Comparison of ENCODE assay signal across 15 mouse cellular contexts in the genomic region with DNA sequence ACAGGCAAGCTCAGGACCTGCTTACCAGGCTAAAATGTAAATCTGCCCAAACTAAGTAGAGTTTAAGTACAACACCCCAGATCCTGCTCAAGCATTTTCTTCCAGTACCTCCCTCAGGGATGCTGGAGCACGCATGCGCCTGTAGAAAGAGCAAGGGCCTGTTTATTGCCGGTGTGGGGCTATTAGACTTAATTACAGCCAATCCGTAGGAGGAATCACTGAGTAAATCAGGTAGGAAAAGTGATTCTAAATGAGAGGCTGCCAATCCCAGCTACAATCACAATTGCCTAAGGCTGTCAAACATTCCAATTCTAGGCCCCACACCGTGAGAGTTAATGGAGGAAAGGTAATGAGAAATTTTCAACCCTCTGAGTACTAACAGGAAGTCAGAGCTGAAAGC. TPM values are rescaled to one million over a fixed set of nuclear protein-coding genes. Genes with fewer than 3 reads are reported as not detected.
DNase-seq lines count a peak whose midpoint lies in the region; ATAC-seq and TF ChIP-seq lines count a peak whose summit lies in the region.
"Had no signal": no experiment of that assay in that cellular context is flagged by ENCODE, and none has a peak within 500 bp of the region (broad histone marks: within the 10 kb centered on the region; RNA-seq: fewer than 3 reads in every experiment).

No protein-coding gene starts in this region.

- intact Hi-C loops in gastrocnemius, postnatal 36 days (cut with DNase I), result no loop called here

- H3K4me1 ChIP-seq in midbrain, postnatal 0 days (ENCODE audit: insufficient read depth, low read length), result no peaks in the 10 kb centered on the region
- no peaks in the 10 kb centered on the region for H3K4me1 ChIP-seq in midbrain, embryonic 13.5 days (replicated peaks)
- no peaks in the 10 kb centered on the region for H3K4me1 ChIP-seq in lung, adult 2 months (ENCODE audit: control insufficient read depth, insufficient read depth, low read length)
- H3K4me1 ChIP-seq: forebrain, embryonic 12.5 days had no signal

- TF ChIP-seq CTCF in midbrain, postnatal 0 days (IDR thresholded peaks at IDR 0.05), result no peak
- no peak for TF ChIP-seq CTCF in lung, adult 2 months (IDR thresholded peaks at IDR 0.05; ENCODE audit: insufficient read depth, low read length)

- peaks cover 21% of the 10 kb centered on the region for H3K36me3 ChIP-seq in midbrain, postnatal 0 days (ENCODE audit: insufficient read depth, low read length)
- peaks cover 56% of the 10 kb centered on the region for H3K36me3 ChIP-seq in midbrain, embryonic 13.5 days

- peak; percentile 49 for DNase-seq in midbrain, postnatal 0 days (ENCODE audit: low spot score)
- peak; percentile 65 for DNase-seq in kidney, adult 9 months
- DNase-seq in kidney, postnatal 4 days, result peak; percentile 21 to 51
- no peak for DNase-seq in left cerebral cortex, adult 9 months (ENCODE audit: low spot score in 2 of 2)
- DNase-seq in gastrocnemius, postnatal 36 days, result no peak
- no peak for DNase-seq in lung, adult 2 months
- DNase-seq: adrenal gland, adult 2 months; cerebellum, adult 2 months; heart, adult 11 months; midbrain, embryonic 14.5 days; thymus, adult 2 months had no signal

- H3K9ac ChIP-seq in midbrain, postnatal 0 days (replicated peaks; ENCODE audit: low read length, poor library complexity, severe bottlenecking), result no peak overlapping the region
- no peak overlapping the region for H3K9ac ChIP-seq in midbrain, embryonic 13.5 days (replicated peaks)
- H3K9ac ChIP-seq: forebrain, embryonic 12.5 days; liver, embryonic 14.5 days had no signal

- H3K4me2 ChIP-seq in midbrain, postnatal 0 days (ENCODE audit: low read depth, low read length, poor library complexity, severe bottlenecking), result no peak overlapping the region
- H3K4me2 ChIP-seq in midbrain, embryonic 13.5 days (replicated peaks), result no peak overlapping the region
- H3K4me2 ChIP-seq: forebrain, embryonic 12.5 days had no signal

- no peak overlapping the region for H3K4me3 ChIP-seq in midbrain, postnatal 0 days (ENCODE audit: low read depth, low read length)
- H3K4me3 ChIP-seq in midbrain, embryonic 13.5 days (replicated peaks), result no peak overlapping the region
- no peak overlapping the region for H3K4me3 ChIP-seq in lung, adult 2 months (replicated peaks; ENCODE audit: extremely low read depth, low read depth, low read length)
- H3K4me3 ChIP-seq: forebrain, embryonic 12.5 days had no signal

- WGBS in midbrain, postnatal 0 days, result 75% methylated on average over 5 of the region's 5 CpGs
- 66% methylated on average over 5 of the region's 5 CpGs for WGBS in midbrain, embryonic 13.5 days
- WGBS in lung, adult 2 months, result 84% methylated on average over 5 of the region's 5 CpGs

- H3K27ac ChIP-seq in midbrain, postnatal 0 days (ENCODE audit: low read depth, low read length), result no peak overlapping the region
- H3K27ac ChIP-seq in midbrain, embryonic 13.5 days, result no peak overlapping the region
- H3K27ac ChIP-seq: forebrain, embryonic 12.5 days; liver, embryonic 14.5 days had no signal

- ATAC-seq in midbrain, postnatal 0 days (ENCODE audit: low FRiP score), result no peak
- no peak for ATAC-seq in midbrain, embryonic 13.5 days

- no peak for TF ChIP-seq POLR2A in lung, adult 2 months (IDR thresholded peaks at IDR 0.05; ENCODE audit: borderline replicate concordance, extremely low read depth, low read depth, low read length)

- H3K9me3 ChIP-seq in midbrain, postnatal 0 days (ENCODE audit: low read length), result no peaks in the 10 kb centered on the region
- no peaks in the 10 kb centered on the region for H3K9me3 ChIP-seq in midbrain, embryonic 13.5 days
- H3K9me3 ChIP-seq: forebrain, embryonic 12.5 days; G1E had no signal

- no peaks in the 10 kb centered on the region for H3K27me3 ChIP-seq in midbrain, postnatal 0 days (ENCODE audit: insufficient read depth, low read length)
- H3K27me3 ChIP-seq in midbrain, embryonic 13.5 days, result no peaks in the 10 kb centered on the region
- H3K27me3 ChIP-seq: forebrain, embryonic 12.5 days had no signal

RNA-seq across cellular contexts. Expression of gene Tbc1d7, which starts 13.0 kb away (rescaled TPM):
- total RNA-seq in midbrain, postnatal 0 days (2014; rRNA removed), result 30.8 and 48.9 TPM in 2 replicates
- 85.9 and 94.3 TPM in 2 replicates for polyA plus RNA-seq in midbrain, postnatal 0 days (2015; fragmentation: Nextera tagmentation; extraction: Ambion mirVana)
- polyA plus RNA-seq in midbrain, embryonic 13.5 days (2015; fragmentation: Nextera tagmentation; extraction: Ambion mirVana), result 87.6 and 101 TPM in 2 replicates
- 10 to 100 TPM; 26.0 to 26.4 TPM for total RNA-seq in gastrocnemius, postnatal 36 days (2021)
- polyA plus RNA-seq in lung, adult 2 months (2012; rRNA removed), result 8.1 and 16.5 TPM in 2 replicates

Comparison
In these comparisons a context has a peak if more than half of its experiments do, and no peak if none do; other contexts are left out.
1. DNase-seq: peak in midbrain, postnatal 0 days (single experiment), kidney, adult 9 months (single experiment) and kidney, postnatal 4 days (2 of 2); none in left cerebral cortex, adult 9 months (0 of 2), gastrocnemius, postnatal 36 days (0 of 2) and lung, adult 2 months (single experiment).